Comparison of ENCODE assay signal across 29 mouse cellular contexts in genomic region chr3:106966198-106966597, GRCm38 (mm10).
DNase-seq lines count a peak whose midpoint lies in the region; ATAC-seq lines count a peak whose summit lies in the region.
"Had no signal": no experiment of that assay in that cellular context is flagged by ENCODE, and none has a peak within 500 bp of the region (broad histone marks: within the 10 kb centered on the region; RNA-seq: fewer than 3 reads in every experiment).

No protein-coding gene starts in this region.

- no peak overlapping the region for H3K27ac ChIP-seq in hindbrain, embryonic 12.5 days
- H3K27ac ChIP-seq: embryonic facial prominence, embryonic 12.5 days; hindbrain, embryonic 13.5 days; kidney, embryonic 15.5 days; limb, embryonic 12.5 days; liver, embryonic 15.5 days; midbrain, embryonic 12.5 days; neural tube, embryonic 15.5 days had no signal

- ATAC-seq in megakaryocyte, adult 5-6 weeks (ENCODE audit: poor library complexity, severe bottlenecking): peak; percentile 75
- no peak for ATAC-seq in hindbrain, embryonic 12.5 days (ENCODE audit: low FRiP score)
- ATAC-seq: forebrain, embryonic 14.5 days had no signal

- H3K4me2 ChIP-seq in hindbrain, embryonic 12.5 days (replicated peaks): no peak overlapping the region
- H3K4me2 ChIP-seq: embryonic facial prominence, embryonic 12.5 days; heart, embryonic 11.5 days; hindbrain, embryonic 13.5 days; kidney, embryonic 15.5 days; limb, embryonic 12.5 days; liver, embryonic 15.5 days; lung, embryonic 14.5 days; midbrain, embryonic 12.5 days; neural tube, embryonic 15.5 days had no signal

- intact Hi-C loops in gastrocnemius, postnatal 36 days (cut with DNase I): no loop called here

- H3K27me3 ChIP-seq in hindbrain, embryonic 12.5 days: no peaks in the 10 kb centered on the region
- H3K27me3 ChIP-seq: embryonic facial prominence, embryonic 12.5 days; hindbrain, embryonic 13.5 days; kidney, embryonic 15.5 days; limb, embryonic 12.5 days; liver, embryonic 15.5 days; megakaryocyte, embryonic 14.5 days; midbrain, embryonic 12.5 days; neural tube, embryonic 15.5 days had no signal

- peak; percentile 8 for DNase-seq in spleen, adult 18-20 months
- no peak for DNase-seq in spleen, postnatal 10 days (ENCODE audit: low spot score in 2 of 2)
- DNase-seq in thymus, postnatal 25 days: peak; percentile 6
- DNase-seq in thymus, postnatal 10 days (ENCODE audit: low spot score in 2 of 2): no peak
- DNase-seq in gastrocnemius, postnatal 36 days: no peak
- DNase-seq: adrenal gland, adult 8-10 months; cerebellum, adult 11-12 months; cerebellum, adult 9-11 months; embryo, embryonic 11 days; gastrocnemius, postnatal 25 days; heart, adult 18-20 months; heart, postnatal 36 days; kidney, adult 18-20 months; kidney, postnatal 25 days; lung, embryonic 14.5 days; retina, postnatal 1 day; right cerebral cortex, postnatal 14 days had no signal

- no peaks in the 10 kb centered on the region for H3K9me3 ChIP-seq in hindbrain, embryonic 12.5 days (replicated peaks)
- H3K9me3 ChIP-seq: embryonic facial prominence, embryonic 12.5 days; hindbrain, embryonic 13.5 days; kidney, embryonic 15.5 days; limb, embryonic 12.5 days; liver, embryonic 15.5 days; megakaryocyte, embryonic 14.5 days; midbrain, embryonic 12.5 days; neural tube, embryonic 15.5 days had no signal

- H3K4me3 ChIP-seq in hindbrain, embryonic 12.5 days: no peak overlapping the region
- H3K4me3 ChIP-seq: embryonic facial prominence, embryonic 12.5 days; hindbrain, embryonic 13.5 days; kidney, embryonic 15.5 days; limb, embryonic 12.5 days; liver, embryonic 15.5 days; megakaryocyte, embryonic 14.5 days; midbrain, embryonic 12.5 days; neural tube, embryonic 15.5 days had no signal

- no peaks in the 10 kb centered on the region for H3K36me3 ChIP-seq in hindbrain, embryonic 12.5 days
- H3K36me3 ChIP-seq: embryonic facial prominence, embryonic 12.5 days; hindbrain, embryonic 13.5 days; kidney, embryonic 15.5 days; limb, embryonic 12.5 days; liver, embryonic 15.5 days; midbrain, embryonic 12.5 days; neural tube, embryonic 15.5 days had no signal

- no peaks in the 10 kb centered on the region for H3K4me1 ChIP-seq in hindbrain, embryonic 12.5 days
- H3K4me1 ChIP-seq: embryonic facial prominence, embryonic 12.5 days; hindbrain, embryonic 13.5 days; kidney, embryonic 15.5 days; limb, embryonic 12.5 days; liver, embryonic 15.5 days; midbrain, embryonic 12.5 days; neural tube, embryonic 15.5 days had no signal

- H3K9ac ChIP-seq in hindbrain, embryonic 12.5 days: no peak overlapping the region
- H3K9ac ChIP-seq: embryonic facial prominence, embryonic 12.5 days; hindbrain, embryonic 13.5 days; kidney, embryonic 15.5 days; limb, embryonic 12.5 days; liver, embryonic 15.5 days; lung, embryonic 14.5 days; midbrain, embryonic 12.5 days; neural tube, embryonic 15.5 days had no signal

- WGBS in hindbrain, embryonic 12.5 days: 85% methylated on average over 2 of the region's 2 CpGs

Comparison
In these comparisons a context has a peak if more than half of its experiments do, and no peak if none do; other contexts are left out.
1. DNase-seq: peak in spleen, adult 18-20 months (2 of 2) and thymus, postnatal 25 days (single experiment); none in spleen, postnatal 10 days (0 of 2), thymus, postnatal 10 days (0 of 2) and gastrocnemius, postnatal 36 days (0 of 2).